Mouse (Mus musculus) myocyte (in vitro differentiated cells): Measurements from ENCODE around the gene Slc38a3.

Experiments
- CEBPB ChIP-seq: IDR thresholded peaks from 2 replicates; pipeline ENCODE4 v1.6.1; 2011; ENCODE audit warnings: mild to moderate bottlenecking, moderate library complexity; ENCODE audit not compliant: poor library complexity, insufficient read depth, severe bottlenecking
- E2F4 ChIP-seq: IDR thresholded peaks from one replicate; pipeline ENCODE4 v1.6.1; 2011; ENCODE audit warnings: mild to moderate bottlenecking, control low read depth, moderate library complexity; ENCODE audit not compliant: insufficient read depth
- MAX ChIP-seq: IDR thresholded peaks from one replicate; pipeline ENCODE4 v1.6.1; 2011; ENCODE audit warnings: low read depth, mild to moderate bottlenecking, control low read depth
- MYOG ChIP-seq, 3 experiments: IDR thresholded peaks; one replicate each; pipeline ENCODE4 v1.6.1; 2011; ENCODE audit warnings: control low read depth in 2 of 3, low read depth in 2 of 3, mild to moderate bottlenecking in 2 of 3; ENCODE audit not compliant: insufficient read length in 2 of 3, control insufficient read depth in 1 of 3, insufficient read depth in 1 of 3
- POLR2A ChIP-seq: IDR thresholded peaks from one replicate; pipeline ENCODE4 v1.6.1; 2011; ENCODE audit warnings: low read depth, mild to moderate bottlenecking, control low read depth, moderate library complexity; ENCODE audit not compliant: insufficient read length
- POLR2AphosphoS2 ChIP-seq: IDR thresholded peaks from one replicate; pipeline ENCODE4 v1.6.1; 2011; ENCODE audit warnings: low read depth, control low read depth; ENCODE audit not compliant: insufficient read length
- REST ChIP-seq: IDR thresholded peaks from one replicate; pipeline ENCODE4 v1.6.1; 2011; ENCODE audit warnings: mild to moderate bottlenecking, control low read depth, moderate library complexity; ENCODE audit not compliant: insufficient read depth, insufficient read length
- TCF12 ChIP-seq: IDR thresholded peaks from one replicate; pipeline ENCODE4 v1.6.1; 2011; ENCODE audit warnings: mild to moderate bottlenecking, control low read depth; ENCODE audit not compliant: poor library complexity, insufficient read depth, severe bottlenecking
- USF1 ChIP-seq: IDR thresholded peaks from one replicate; pipeline ENCODE4 v1.6.1; 2011; ENCODE audit warnings: low read depth, mild to moderate bottlenecking, control low read depth, moderate library complexity

GRCm38 (mm10) chr9:107620954-107621353 is 48.4 kb downstream of the Slc38a3 start:
- TF ChIP-seq POLR2AphosphoS2: no peak
- TF ChIP-seq POLR2A: no peak
- no peak for TF ChIP-seq USF1
- TF ChIP-seq E2F4: no peak
- TF ChIP-seq TCF12: no peak
- TF ChIP-seq CEBPB: no peak
- TF ChIP-seq MAX: no peak
- TF ChIP-seq MYOG (IDR thresholded peaks at IDR 0.05; ENCODE audit: control insufficient read depth in 1 of 3, insufficient read depth in 1 of 3, insufficient read length in 2 of 3, low read depth in 2 of 3): no peak
- TF ChIP-seq REST: no peak
